ENCODE assay signal across 8 mouse cellular contexts in the genomic region with DNA sequence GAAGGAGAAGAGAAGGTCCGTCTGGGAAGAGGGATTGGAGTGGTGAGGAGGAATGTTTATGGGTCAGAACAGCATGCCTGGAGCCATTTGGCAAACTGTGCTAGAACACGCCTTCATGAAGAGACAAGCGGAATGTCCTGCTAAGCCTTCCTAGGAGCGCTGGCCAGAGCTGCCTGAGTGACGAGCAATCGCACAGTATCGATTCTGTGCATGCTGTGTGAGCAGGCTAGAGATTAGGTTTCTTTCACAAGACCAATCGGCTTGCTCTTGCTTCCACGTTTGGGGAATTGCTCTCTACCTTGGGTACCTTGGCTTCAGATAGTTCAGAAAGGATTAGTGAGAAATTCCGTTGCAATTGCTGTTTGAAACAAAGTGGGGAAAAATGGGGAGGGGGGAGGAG. TPM values are rescaled to one million over a fixed set of nuclear protein-coding genes. Genes with fewer than 3 reads are reported as not detected.
A peak's percentile ranks its signal among the peaks of the same experiment; 100 is the strongest.
DNase-seq lines count a peak whose midpoint lies in the region; ATAC-seq and TF ChIP-seq lines count a peak whose summit lies in the region.
"Had no signal": no experiment of that assay in that cellular context is flagged by ENCODE, and none has a peak within 500 bp of the region (broad histone marks: within the 10 kb centered on the region; RNA-seq: fewer than 3 reads in every experiment).

No protein-coding gene starts in this region.

- intact Hi-C loops in gastrocnemius, adult 2 months (cut with DNase I), result no loop called here

- H3K9ac ChIP-seq in hindbrain, embryonic 11.5 days (ENCODE audit: low read depth, low read length), result no peak overlapping the region
- H3K9ac ChIP-seq in hindbrain, embryonic 14.5 days, result no peak overlapping the region

- no peak overlapping the region for H3K27ac ChIP-seq in hindbrain, embryonic 11.5 days (ENCODE audit: low read depth, low read length)
- H3K27ac ChIP-seq in hindbrain, embryonic 14.5 days, result no peak overlapping the region
- H3K27ac ChIP-seq in gastrocnemius, adult 2 months, result peak overlapping the region; percentile 40; the same call in 1 of the 2 replicates

- no peak for TF ChIP-seq CTCF in gastrocnemius, adult 2 months (IDR thresholded peaks at IDR 0.05)

- no peaks in the 10 kb centered on the region for H3K4me1 ChIP-seq in hindbrain, embryonic 11.5 days (replicated peaks; ENCODE audit: control insufficient read depth, insufficient read depth, low read length)
- 0 out of 2 replicates have a peak, but pooled peaks cover 2% of the 10 kb centered on the region for H3K4me1 ChIP-seq in hindbrain, embryonic 14.5 days (replicated peaks; ENCODE audit: control insufficient read depth, insufficient read depth, low read length)

- 62% methylated on average over 10 of the region's 10 CpGs for WGBS in hindbrain, embryonic 11.5 days
- WGBS in hindbrain, embryonic 14.5 days, result 58% methylated on average over 10 of the region's 10 CpGs

- no peak for ATAC-seq in hindbrain, embryonic 11.5 days (ENCODE audit: low FRiP score)
- no peak for ATAC-seq in hindbrain, embryonic 14.5 days (ENCODE audit: low FRiP score)

- no peaks in the 10 kb centered on the region for H3K36me3 ChIP-seq in hindbrain, embryonic 11.5 days (ENCODE audit: control insufficient read depth, insufficient read depth, low read length)
- H3K36me3 ChIP-seq in hindbrain, embryonic 14.5 days (replicated peaks; ENCODE audit: control insufficient read depth, insufficient read depth), result no peaks in the 10 kb centered on the region

- H3K27me3 ChIP-seq in hindbrain, embryonic 11.5 days (ENCODE audit: control insufficient read depth, insufficient read depth, low read length), result no peaks in the 10 kb centered on the region
- no peaks in the 10 kb centered on the region for H3K27me3 ChIP-seq in hindbrain, embryonic 14.5 days (ENCODE audit: control insufficient read depth, insufficient read depth, low read length)

- DNase-seq in hindbrain, embryonic 11.5 days (ENCODE audit: low spot score), result peak; percentile 12
- DNase-seq in hindbrain, embryonic 14.5 days (ENCODE audit: low spot score), result no peak
- DNase-seq in embryo, embryonic 10.5 days (ENCODE audit: low spot score), result peak; percentile 50
- DNase-seq in gastrocnemius, adult 2 months, result peak; percentile 44
- DNase-seq in mesoderm, embryonic 11.5 days (ENCODE audit: low read depth, low spot score), result peak; percentile 38
- DNase-seq in layer of hippocampus, postnatal 36 days, result no peak
- DNase-seq in layer of hippocampus, adult 9-11 months, result no peak
- DNase-seq: kidney, adult 18-20 months had no signal

- no peaks in the 10 kb centered on the region for H3K9me3 ChIP-seq in hindbrain, embryonic 11.5 days (ENCODE audit: control insufficient read depth, low read length)
- no peaks in the 10 kb centered on the region for H3K9me3 ChIP-seq in hindbrain, embryonic 14.5 days (ENCODE audit: control insufficient read depth, low read length)

- H3K4me2 ChIP-seq in hindbrain, embryonic 11.5 days (replicated peaks; ENCODE audit: low read depth, low read length), result no peak overlapping the region
- no peak overlapping the region for H3K4me2 ChIP-seq in hindbrain, embryonic 14.5 days (replicated peaks)

- no peak overlapping the region for H3K4me3 ChIP-seq in hindbrain, embryonic 11.5 days (ENCODE audit: low read depth, low read length)
- no peak overlapping the region for H3K4me3 ChIP-seq in hindbrain, embryonic 14.5 days (replicated peaks; ENCODE audit: low read length)
- peak overlapping the region; percentile 40 for H3K4me3 ChIP-seq in gastrocnemius, adult 2 months

RNA-seq across cellular contexts. Expression of gene Fdx1, which starts 35.2 kb away (rescaled TPM):
- polyA plus RNA-seq in hindbrain, embryonic 11.5 days (2014; fragmentation: Nextera tagmentation; extraction: Ambion mirVana), result 53.0 and 55.3 TPM in 2 replicates
- polyA plus RNA-seq in hindbrain, embryonic 14.5 days (2014; fragmentation: Nextera tagmentation; extraction: Ambion mirVana), result 40.8 and 46.1 TPM in 2 replicates
- 10 to 100 TPM; 37.0 to 47.5 TPM for total RNA-seq in gastrocnemius, adult 2 months (2021)
- total RNA-seq in layer of hippocampus, postnatal 36 days (2021), result 10 to 100 TPM; 19.4 to 21.2 TPM

Comparison
In these comparisons a context has a peak if more than half of its experiments do, and no peak if none do; other contexts are left out.
1. DNase-seq: peak in hindbrain, embryonic 11.5 days (single experiment), embryo, embryonic 10.5 days (single experiment), gastrocnemius, adult 2 months (single experiment) and mesoderm, embryonic 11.5 days (single experiment); none in hindbrain, embryonic 14.5 days (single experiment), layer of hippocampus, postnatal 36 days (0 of 2) and layer of hippocampus, adult 9-11 months (single experiment).